Mouse (Mus musculus): Measurements from ENCODE around the gene Mtus2.
"Not testable (repeated sequence)": the region's sequence is repeated elsewhere in the genome, so short reads cannot be mapped to it uniquely, and the experiment has no call there.

Gene Mtus2

GRCm38 (mm10) chr5:148130691-148131457, 173.8 kb downstream of the Mtus2 start:
- CTCF ChIA-PET, result interaction anchor here in 1 of 4 experiments (0.8 kb wide), 1 partner anchor 52 kb away, joined by 3 read pairs; no protein-coding TSS in a partner anchor

DNA sequence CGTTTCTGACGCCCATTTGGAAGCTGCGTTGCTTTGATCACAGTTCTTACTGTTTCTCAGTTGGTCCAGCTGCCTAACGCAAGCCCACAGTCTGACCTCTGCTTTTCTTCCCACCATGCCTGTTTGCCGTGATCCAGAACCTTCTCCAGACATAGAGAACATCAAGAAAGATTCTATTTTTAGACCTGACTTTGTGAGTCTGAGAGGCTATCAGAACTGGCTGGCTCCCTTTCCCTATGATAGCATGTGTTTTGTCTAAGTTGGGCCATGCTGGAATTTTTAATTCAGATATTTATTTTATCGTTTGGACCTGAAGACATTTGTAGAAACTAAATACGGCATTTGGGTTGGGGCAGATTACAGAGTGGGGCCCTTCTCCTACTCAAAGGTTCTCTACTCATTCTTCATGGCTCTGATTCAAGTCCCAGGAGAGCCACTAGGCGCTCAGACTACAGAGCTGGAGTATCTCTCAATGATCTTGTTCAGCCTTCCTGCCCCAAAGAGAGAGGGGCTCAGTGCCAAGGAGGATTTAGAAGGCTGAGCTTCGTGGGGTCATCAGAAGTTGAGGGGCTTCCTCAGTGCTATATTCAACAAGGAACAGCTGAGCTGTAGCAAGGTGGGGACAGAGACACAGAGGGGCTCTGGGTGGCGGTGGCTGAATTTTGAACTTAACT, 174.5 kb downstream of the Mtus2 start:
- CTCF ChIA-PET, result interaction anchor here in 2 of 4 experiments (0.7 to 0.8 kb wide), 2 partner anchors 52 to 193 kb away, joined by 3 read pairs; no protein-coding TSS in a partner anchor
- POLR2A ChIA-PET, result interaction anchor here in 2 of 4 experiments (0.5 to 1.0 kb wide), 4 partner anchors 9 to 136 kb away, joined by 3 to 6 read pairs (median 4); no protein-coding TSS in a partner anchor

More at GRCm38 (mm10) chr5:148130691-148131457, 173.8 kb downstream of the Mtus2 start:
- POLR2A ChIA-PET, result interaction anchor here in 1 of 4 experiments (0.7 to 1.0 kb wide), 3 partner anchors 10 to 35 kb away, joined by 3 to 4 read pairs (median 3); no protein-coding TSS in a partner anchor

DNA sequence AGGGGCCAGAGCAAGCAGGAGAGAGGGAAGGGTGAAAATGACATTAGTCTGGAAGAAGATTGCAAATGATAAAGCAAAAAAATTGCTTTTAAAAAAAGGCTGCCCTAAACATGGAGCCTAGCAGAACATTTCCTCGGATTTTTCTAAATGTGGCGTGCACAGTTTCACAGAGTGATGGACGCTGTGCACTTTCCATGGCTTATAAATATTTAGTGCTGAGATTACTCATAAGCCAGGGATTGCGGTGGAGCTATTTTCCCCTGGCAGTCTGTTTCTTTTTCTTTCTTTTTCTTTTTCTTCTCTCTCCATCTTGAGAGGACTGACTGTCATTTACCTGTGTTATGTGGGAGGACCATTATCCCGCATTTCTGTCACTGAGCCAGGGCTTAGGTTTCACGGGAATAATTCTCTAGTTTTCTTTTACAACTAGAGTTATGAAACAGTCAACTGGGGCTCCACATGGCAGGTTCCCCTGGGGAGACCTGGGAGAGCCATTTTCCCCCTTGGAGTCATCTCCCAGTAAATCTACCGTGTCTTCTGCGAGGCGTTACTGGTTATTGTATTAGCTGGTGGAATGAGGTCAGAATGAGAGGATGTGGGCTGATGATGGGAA, 176.4 kb downstream of the Mtus2 start:
- ChIA-PET CTCF (interaction anchor here in 2 of 4 experiments (0.5 to 0.6 kb wide), 2 partner anchors 159 to 1396 kb away, joined by 3 to 7 read pairs; no protein-coding TSS in a partner anchor), POLR2A (no interaction called here)

- ChIA-PET POLR2A (interaction anchor here in 1 of 4 experiments (1.0 kb wide), 1 partner anchor 10 kb away, joined by 3 read pairs; no protein-coding TSS in a partner anchor), CTCF (interaction anchor here in 1 of 4 experiments (0.7 kb wide), 1 partner anchor 882 kb away, joined by 3 read pairs; no protein-coding TSS in a partner anchor)
Observed at GRCm38 (mm10) chr5:148141662-148142061, 184.5 kb downstream of the Mtus2 start.

GRCm38 (mm10) chr5:148146200-148146823, 189.2 kb downstream of the Mtus2 start:
- ChIA-PET POLR2A (interaction anchor here in 2 of 4 experiments (1.0 to 1.3 kb wide), 2 partner anchors 8 to 30 kb away, joined by 3 to 4 read pairs; no protein-coding TSS in a partner anchor), CTCF (interaction anchor here in 1 of 4 experiments (0.6 to 0.7 kb wide), 2 partner anchors 220 to 360 kb away, joined by 3 to 5 read pairs; no protein-coding TSS in a partner anchor)

DNA sequence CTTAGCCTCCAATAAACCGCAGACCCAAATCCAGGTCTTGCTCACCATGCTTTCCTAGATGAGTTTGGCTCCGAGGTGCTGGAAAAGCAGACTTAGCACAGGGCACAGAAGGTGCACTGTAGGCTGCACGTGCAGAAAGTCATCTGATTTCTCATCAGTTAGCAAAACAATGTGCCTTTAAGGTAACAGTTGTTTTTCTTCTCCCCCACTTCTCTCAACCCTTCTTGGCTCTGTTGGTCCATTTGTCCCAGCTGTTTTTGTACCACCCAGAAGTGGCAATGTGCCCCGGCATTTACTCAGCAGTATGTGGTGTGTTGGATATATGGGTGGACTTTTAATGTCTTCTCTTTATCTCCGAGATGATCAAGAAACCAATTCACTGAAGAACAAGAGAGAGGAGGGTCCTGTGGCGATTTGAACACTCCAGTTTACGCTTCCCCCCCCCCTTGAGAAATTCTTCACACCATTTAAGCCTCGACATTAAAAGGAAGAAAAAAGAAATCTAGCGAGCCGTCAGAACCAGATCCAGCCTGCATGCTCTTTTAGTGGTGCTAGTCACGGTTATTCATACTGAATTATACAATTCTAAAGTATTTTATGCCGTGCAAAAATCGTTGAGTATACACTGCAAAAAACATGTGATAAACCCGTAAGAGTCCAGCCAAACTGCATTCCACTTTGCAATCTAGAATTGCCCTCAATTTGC, 194.9 kb downstream of the Mtus2 start:
- POLR2A ChIA-PET, result no interaction called here
- CTCF ChIA-PET, result no interaction called here

DNA sequence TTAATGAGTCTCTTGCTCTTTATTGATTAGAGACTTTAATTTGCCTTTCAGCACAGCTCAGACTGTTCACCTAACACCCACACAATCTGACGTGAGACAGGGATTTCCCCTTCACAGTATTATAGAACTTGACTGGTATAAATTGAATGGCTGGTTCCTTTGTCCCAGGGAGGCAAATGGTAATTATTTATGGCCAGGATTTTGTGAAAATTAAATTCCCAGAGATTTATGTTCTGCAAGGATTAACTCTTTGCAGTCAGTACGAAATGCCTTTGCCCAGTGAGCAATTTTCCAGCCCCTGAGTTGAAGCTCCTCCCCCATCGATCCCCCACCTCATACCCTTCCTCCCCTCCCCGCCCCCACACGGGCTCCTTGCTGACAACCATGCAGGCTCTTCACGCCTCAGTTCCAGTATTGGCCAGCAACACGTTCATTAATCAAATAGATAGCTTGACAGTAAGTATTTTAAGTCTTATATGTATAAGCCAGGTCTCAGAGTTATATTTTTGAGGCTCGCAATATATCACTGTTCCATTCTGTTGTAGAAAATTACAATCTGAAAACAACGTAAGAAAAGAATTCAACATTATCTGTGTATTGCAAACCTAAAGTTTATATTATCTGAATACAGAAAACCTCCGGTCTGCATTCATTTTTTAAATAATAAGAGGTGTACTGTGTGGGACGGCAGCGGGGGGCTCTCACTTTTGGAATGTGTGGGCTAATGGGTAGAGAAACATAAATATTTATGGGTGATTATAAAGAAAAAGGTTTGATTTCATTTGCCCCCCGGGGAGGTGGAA, 195.7 kb downstream of the Mtus2 start:
- ChIA-PET CTCF (no interaction called here), POLR2A (interaction anchor here in 1 of 4 experiments (0.5 to 1.0 kb wide), 3 partner anchors 15 to 197 kb away, joined by 3 to 4 read pairs (median 3); no protein-coding TSS in a partner anchor)

DNA sequence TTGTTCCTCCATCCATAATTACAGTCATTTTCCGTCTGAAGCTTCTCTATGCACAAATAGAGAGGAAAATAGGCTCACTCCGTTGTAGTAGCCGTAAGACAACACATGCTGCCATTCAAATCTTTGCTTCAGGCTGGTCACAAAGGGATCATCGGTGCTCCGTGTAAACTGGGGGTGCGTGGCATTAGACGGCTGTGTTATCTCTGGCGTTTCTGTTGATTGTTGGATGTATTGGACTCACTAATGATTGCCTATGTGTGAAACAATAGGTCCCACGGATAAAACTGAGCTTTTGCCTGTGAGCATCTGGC, 196.2 kb downstream of the Mtus2 start:
- ChIA-PET POLR2A (interaction anchor here in 1 of 4 experiments (0.5 to 1.0 kb wide), 3 partner anchors 16 to 198 kb away, joined by 3 to 4 read pairs (median 3); no protein-coding TSS in a partner anchor), CTCF (no interaction called here)

GRCm38 (mm10) chr5:148154727-148155126, 197.6 kb downstream of the Mtus2 start:
- ChIA-PET CTCF (no interaction called here), POLR2A (no interaction called here)

GRCm38 (mm10) chr5:148159328-148159727, 202.2 kb downstream of the Mtus2 start:
- POLR2A ChIA-PET, result interaction anchor here in 1 of 4 experiments (0.7 kb wide), 1 partner anchor 8 kb away, joined by 4 read pairs; no protein-coding TSS in a partner anchor
- CTCF ChIA-PET, result interaction anchor here in 2 of 4 experiments (0.6 to 1.3 kb wide), 2 partner anchors 75 to 228 kb away, joined by 3 to 4 read pairs; no protein-coding TSS in a partner anchor

DNA sequence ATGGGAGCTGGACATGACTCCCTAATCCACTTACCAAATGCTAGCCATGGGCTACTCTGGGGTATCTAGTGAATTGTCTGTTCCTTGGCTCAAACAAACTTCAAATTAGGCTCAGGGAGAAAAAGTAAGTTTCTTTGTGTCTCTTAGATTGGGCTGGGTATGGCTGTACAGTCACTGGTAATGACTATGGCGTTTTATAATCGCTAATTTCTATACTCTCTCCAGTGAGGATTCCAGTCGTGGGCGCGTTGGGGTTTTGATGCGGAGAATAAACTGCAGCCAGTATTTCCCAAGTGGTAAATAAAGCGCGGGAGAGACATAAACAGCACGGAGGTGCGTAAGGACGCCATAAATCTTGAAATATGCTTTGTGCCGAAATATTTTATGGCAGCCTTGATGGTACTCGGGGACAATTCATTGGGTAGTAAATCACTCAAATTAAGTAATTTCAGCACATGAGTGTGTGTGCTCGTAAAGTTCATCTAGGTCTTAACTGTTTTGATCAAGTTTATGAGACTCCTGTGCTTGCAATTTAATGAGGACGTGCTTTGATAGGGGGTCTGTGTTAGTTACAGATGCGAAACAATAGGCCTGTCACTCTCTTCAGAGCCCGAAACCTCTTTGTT, 203.5 kb downstream of the Mtus2 start:
- CTCF ChIA-PET, result interaction anchor here in 1 of 4 experiments (0.6 kb wide), 1 partner anchor 315 kb away, joined by 7 read pairs; no protein-coding TSS in a partner anchor
- POLR2A ChIA-PET, result interaction anchor here in 1 of 4 experiments (0.5 kb wide), 1 partner anchor 57 kb away, joined by 4 read pairs; no protein-coding TSS in a partner anchor

DNA sequence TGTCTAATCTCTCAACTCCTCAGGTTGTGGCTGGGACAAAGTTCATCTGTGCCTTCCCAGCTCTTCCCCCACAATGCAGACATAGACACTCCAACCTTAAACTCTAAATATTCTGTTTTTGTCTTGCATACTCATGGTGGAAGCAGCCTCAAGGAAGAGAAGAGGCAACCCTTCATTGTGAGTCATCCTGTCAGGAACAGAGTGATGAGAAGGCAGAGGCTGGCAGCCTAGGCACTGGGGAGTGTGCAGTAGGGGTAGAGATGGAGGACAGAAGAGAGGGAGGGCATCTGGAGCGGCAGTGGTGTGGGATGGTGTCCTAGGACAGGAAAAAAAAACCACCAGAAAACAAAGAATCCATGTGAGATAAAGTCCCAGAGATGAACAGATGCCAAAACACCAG, 208.0 kb downstream of the Mtus2 start:
- ChIA-PET CTCF (interaction anchor here in 1 of 4 experiments (0.6 kb wide), 1 partner anchor 1578 kb away, joined by 6 read pairs; no protein-coding TSS in a partner anchor), POLR2A (no interaction called here)

DNA sequence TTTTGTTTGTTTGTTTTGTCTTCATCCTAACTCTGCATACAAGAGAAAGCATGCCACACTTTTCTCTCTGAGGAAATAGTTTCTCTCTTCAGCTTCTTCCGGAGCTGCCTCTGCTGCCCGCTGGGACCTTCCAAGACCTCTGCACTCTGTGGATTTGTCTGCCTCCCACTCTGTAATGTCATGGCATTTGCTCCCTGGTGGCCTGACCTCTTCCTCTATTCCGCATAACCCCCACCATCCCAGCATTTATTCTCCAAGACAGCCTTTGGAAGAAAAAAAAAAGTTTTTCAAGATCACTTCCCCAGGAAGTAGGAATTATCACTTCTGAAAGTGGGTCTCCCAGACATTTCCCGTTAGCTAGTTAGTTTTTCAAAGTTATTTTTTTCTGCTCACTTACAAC, 218.0 kb downstream of the Mtus2 start:
- ChIA-PET CTCF (interaction anchor here in 3 of 4 experiments (0.6 to 1.3 kb wide), 4 partner anchors 34 to 184 kb away, joined by 3 to 4 read pairs (median 4); no protein-coding TSS in a partner anchor), POLR2A (interaction anchor here in 2 of 4 experiments (0.6 to 1.1 kb wide), 3 partner anchors 16 to 476 kb away, joined by 4 to 5 read pairs (median 4); no protein-coding TSS in a partner anchor)

GRCm38 (mm10) chr5:148175742-148176426, 218.8 kb downstream of the Mtus2 start:
- ChIA-PET CTCF (interaction anchor here (0.6 to 1.3 kb wide), 7 partner anchors 33 to 1028 kb away, joined by 3 to 5 read pairs (median 4); no protein-coding TSS in a partner anchor), POLR2A (interaction anchor here in 3 of 4 experiments (0.6 to 1.1 kb wide), 6 partner anchors 15 to 476 kb away, joined by 3 to 13 read pairs (median 4); no protein-coding TSS in a partner anchor)

DNA sequence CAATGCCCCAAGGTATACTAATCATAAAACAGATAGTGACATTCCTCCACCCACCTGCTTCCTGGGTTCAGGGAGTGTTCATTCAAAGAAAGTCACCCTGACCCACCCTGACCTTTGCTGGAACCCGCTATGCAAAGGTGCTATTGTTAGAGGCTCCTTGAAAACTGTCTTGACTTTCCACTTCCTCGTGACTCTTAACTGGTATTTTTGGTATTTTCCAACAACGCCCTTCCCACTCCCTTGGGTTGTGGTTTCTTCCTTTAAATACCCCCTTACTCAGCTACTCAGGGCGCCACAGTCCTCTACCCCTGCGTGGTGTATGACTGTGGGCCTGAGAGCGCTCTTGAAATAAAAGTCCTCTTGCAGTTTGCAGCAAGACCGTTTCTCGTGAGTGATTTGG, 219.4 kb downstream of the Mtus2 start:
- CTCF ChIA-PET, result not testable (repeated sequence)
- POLR2A ChIA-PET, result interaction anchor here in 1 of 4 experiments (0.7 kb wide), 2 partner anchors 33 to 223 kb away, joined by 3 to 13 read pairs; no protein-coding TSS in a partner anchor
